Mouse (Mus musculus) right cerebral cortex, adult 2 months (tissue): Measurements from ENCODE around the gene Plin5.
A peak's percentile ranks its signal among the peaks of the same experiment; 100 is the strongest.

Source experiments
- DNase-seq, 2 experiments: peaks; one replicate each; pipeline ENCODE4 v3.0.0; 2021 to 2022; ENCODE audit warnings: low spot score in 2 of 2

The Plin5 gene

DNA sequence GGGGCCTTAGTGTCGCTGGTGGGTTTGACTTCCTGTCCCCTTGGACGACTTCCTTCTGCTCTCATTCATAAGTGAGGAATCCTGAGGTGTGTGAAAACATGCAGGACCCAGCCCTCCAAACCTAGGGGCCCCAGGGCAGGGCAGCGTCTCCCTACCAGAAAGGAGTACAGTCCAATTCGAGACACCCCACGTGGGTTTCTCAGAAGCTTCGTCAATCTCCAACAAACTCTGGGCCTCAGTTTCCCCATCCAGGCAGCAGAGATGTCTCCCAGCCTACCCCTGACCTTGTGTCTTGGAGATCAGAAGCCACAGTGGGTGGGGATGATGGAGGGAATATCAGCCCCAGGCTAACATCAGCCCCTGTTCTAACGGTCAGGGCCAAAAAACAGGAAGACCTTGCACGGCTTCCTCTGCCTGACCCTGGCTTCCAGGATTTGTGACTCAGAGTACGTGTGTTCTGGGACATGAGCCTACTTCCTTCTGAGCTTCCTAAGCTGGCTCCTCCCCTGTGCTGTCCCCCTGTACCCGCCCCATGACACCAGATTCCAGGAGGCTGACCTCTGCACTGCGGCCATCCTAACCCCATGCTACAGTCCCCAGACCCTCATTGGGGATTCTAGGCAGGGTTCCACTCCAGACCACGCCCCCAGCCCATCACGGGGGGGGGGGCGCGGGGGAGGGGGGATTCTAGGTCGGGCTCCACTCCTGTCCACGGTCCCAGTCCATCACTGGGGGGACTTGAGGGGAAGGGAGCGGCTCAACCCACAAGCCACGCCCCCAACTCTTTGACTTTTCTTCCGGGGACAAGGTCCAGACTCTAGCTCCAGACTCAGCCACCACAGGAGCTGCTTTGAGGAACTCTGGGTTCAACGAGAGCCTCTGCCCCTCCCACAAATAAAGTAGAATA, 16.3 kb upstream of the Plin5 start:
- DNase-seq = no peak

- DNase-seq = peak in 1 of 2 experiments; percentile 65
These were observed 15.3 kb upstream of the Plin5 start for GRCm38 (mm10) chr17:56132661-56133060.

DNA sequence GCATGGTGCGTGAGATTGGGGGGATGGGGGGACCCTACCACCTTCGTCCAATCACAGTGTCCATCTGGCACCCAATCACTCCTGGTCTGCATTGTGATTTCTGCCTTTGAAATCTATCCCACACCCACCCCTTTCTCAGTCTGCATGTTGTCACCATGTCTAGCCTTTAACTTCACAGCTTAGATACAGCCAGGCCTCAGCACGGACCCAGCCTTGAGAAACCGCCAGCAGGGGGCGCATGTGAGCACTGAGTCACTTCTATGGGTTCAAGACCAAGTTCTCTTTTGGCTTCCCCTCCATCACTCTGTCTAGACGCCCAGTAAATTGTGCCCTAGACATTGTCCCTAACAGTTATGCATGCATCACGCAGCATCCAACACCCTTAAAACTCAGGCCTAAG, 14.4 kb upstream of the Plin5 start:
- peak; percentile 67 to 68 for DNase-seq

DNA sequence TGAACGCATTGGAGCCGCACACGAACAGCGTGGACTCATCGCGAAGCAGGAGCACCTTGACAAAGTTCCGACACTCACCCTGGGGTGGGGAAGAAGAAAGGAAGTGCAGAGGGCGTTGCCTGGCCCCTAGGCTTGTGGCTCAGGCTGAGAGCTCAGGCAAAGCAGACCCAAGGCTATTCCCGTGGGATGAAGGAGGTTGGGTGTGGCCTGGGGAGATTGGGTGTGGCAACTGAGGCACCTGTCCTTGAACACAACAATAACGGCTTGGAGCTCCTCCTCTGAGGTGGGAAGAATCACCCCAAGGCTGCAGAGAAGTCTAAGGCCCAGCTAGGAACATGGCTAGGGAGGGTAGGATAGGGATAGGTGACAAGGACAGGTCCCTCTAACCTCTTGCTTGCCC, 13.7 kb upstream of the Plin5 start:
- no peak for DNase-seq

GRCm38 (mm10) chr17:56128246-56128645, 10.8 kb upstream of the Plin5 start:
- DNase-seq = no peak

- DNase-seq = no peak
These were observed 8.8 kb upstream of the Plin5 start for GRCm38 (mm10) chr17:56126175-56126574.

- no peak for DNase-seq
These were observed 7.9 kb upstream of the Plin5 start for GRCm38 (mm10) chr17:56125276-56125630.

DNA sequence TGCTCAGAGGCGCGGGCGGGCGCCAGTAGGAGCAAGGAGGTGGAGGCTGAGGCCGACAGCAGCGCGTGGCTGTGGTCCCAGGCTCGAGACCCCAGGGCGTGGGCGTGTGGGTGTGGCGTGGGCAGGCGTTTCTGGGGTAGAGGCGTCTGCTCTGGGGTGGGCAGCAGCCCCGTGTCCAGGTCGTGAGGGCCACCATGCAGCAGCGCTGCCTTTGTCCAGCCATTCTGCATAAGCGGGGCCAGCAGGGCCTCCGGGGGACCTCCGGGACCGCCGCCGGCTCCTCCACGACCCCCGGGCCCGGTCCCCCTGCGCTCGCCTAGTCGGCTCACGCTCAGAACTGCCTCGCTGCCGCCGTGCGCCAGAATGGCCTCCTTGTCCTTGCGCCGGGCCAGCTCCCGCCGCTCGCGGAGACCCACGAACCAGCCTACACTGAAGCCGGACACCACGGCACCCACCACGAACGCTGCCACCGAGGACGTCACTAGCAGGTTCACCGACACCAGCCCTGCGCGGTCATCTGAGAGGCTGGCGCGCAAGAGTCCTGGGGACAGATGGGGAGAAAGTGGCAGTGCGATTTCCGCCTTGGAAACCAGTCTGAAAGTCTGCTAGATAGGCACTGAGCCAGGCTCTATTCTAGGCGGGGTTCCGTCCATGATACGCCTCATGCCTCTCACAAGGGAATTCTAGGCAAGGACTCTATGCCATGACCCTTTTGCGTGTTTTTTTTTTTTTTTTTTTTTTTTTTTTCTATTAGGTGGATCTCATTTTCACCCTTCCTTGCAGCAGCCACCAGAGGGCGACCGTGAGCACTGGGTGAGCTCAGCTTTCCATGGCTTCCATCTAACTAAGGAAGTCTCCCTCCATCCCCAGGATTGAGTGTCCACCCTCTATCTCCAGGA, 7.2 kb upstream of the Plin5 start:
- peak in 1 of 2 experiments; percentile 62 for DNase-seq

GRCm38 (mm10) chr17:56123681-56124340, 6.4 kb upstream of the Plin5 start:
- DNase-seq = no peak

DNA sequence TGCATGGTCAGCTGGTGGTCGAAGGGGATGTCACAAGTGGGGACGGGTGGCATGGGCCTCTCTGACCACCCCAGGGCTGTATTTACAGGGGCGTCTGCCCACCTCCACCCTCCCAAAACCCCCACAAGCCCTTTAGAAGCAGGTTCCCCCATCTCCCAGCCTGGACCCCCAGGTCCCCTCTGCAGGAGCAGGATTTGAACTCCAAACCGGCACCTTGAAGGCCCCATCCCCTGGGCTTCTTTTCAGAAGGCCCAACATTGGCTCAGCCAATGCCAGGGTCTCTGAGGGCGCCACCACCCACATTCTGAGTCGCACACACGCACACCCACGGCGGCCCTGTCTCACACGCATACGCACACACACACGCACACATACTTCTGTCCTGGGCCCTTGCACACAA, 5.8 kb upstream of the Plin5 start:
- no peak for DNase-seq

DNA sequence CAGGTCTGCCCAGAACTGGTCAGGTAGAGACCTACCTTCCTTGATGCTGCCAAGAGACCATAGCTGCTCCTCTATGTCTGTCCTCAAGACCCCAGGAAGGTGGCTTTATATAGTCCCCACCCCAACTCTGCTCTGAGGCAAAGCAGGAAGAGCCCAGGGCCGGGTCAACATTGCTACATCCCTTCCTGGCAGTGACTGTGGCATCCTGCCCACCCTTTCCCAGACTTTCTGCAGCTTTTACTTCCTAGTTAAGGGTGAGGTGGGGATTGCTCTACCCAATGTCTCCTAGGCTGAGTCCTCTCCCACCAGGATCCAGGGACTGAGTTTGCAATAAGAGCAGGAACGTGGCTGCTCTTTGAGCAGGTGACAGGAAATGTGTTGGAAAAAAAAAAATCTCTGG, 4.4 kb upstream of the Plin5 start, which contains the start of gene Lrg1:
Gene Lrg1, minus strand, starts transcription at position 176 of the 400 bp plus-strand sequence.
- no peak for DNase-seq

- DNase-seq = no peak
These were observed 2.8 kb upstream of the Plin5 start for GRCm38 (mm10) chr17:56119981-56120880.

DNA sequence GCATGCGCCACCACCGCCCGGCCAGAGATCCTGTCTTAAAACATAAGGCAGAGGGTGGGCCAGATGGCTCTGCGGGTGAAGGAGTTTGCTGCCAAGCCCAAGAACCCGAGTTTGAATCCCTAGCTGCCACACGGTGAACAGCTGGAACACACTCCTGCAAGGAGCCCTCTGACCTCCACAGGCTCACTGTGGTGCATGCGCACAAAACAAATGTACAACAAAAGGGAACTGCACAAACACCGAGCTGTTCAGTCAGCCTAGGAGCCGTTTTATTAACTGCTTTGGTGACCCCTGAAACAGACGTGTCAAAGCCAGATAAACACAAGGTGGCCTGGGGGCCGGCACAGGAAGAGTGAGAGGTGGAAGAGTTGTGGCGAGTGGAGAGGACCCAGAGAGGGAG, 2.0 kb upstream of the Plin5 start:
- DNase-seq = no peak

GRCm38 (mm10) chr17:56116193-56116592, 1.2 kb downstream of the Plin5 start:
- DNase-seq = no peak

- no peak for DNase-seq
These were observed 4.7 kb downstream of the Plin5 start for GRCm38 (mm10) chr17:56112743-56113142.

DNA sequence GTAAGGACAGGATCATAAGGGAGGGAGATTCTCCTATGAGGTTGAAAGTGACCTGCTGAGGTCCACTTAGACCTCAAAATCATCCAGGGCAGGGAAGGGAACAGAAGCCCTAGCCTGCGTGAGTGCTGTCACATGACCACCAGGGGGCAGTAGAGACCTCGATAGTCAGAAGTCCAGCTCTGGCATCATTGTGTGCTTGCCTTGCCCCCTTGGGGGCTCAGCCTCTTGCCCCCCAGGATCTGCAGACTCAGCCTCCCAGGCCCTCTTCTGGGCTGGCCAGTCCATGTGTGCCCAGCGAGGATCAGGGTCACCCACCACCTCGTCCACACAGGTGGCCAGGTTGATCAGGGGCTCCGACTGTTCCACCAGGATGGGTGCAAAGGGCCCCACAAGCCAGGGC, 5.5 kb downstream of the Plin5 start:
- peak; percentile 63 to 70 for DNase-seq

- DNase-seq = no peak
These were observed 6.4 kb downstream of the Plin5 start for GRCm38 (mm10) chr17:56111021-56111420.

DNA sequence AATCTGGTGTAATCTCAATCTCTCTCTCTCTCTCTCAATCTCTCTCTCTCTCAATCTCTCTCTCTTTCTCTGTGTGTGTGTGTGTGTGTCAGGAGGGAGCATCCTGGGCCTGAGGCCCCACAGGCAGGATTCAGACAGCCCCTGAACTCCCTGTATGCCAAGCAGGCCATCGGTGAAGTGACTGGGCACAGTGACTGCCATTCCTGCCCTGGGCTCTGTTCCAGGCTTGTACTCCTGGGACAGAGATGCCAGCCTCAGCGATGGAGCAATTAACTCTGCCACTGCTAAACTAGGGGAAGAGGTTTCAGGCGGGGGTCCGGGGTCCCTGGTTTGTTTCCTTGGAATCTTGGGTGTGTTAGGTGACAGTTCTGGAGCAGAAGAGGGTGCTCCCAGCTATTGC, 6.8 kb downstream of the Plin5 start:
- no peak for DNase-seq

- no peak for DNase-seq
These were observed 8.0 kb downstream of the Plin5 start, which contains the start of gene Plin4 for GRCm38 (mm10) chr17:56109219-56110051. Gene Plin4 (minus strand): TSS chr17:56109803.
